Mouse (Mus musculus): ENCODE data around the gene Lce1j. TPM values are rescaled to one million over a fixed set of nuclear protein-coding genes. Genes with fewer than 3 reads are reported as not detected.

The Lce1j gene
- polyA plus RNA-seq (2017; shearing (Covaris generic)) = not detected

GRCm38 (mm10) chr3:92790414-92790813 is at the start of gene Lce1j:
Gene Lce1j, minus strand, starts transcription at chr3:92790514.

DNA sequence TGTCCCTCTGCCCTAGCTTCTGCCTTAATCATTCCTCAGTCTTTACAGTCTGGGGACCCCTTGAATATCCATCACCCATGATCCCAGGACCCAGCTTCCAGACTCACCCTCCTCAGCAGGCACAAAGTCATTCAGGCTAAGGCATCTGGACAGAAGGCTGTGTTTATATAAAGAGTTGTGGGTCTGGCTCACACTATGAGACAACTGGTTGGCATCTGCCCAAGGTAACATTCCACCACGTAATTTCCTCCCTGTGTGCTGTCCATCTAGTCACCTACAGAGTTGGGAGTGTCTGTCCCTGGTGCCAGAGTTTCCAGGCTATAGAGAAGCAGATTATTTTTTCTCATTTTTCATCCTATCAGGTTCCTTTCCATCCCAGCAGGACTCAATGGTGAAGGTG is 36.8 kb upstream of the Lce1j start, which contains the start of gene Kprp:
TSS of gene Kprp (minus strand) at position 140 of the 400 bp plus-strand sequence.

GRCm38 (mm10) chr3:92807791-92808190 is 17.5 kb upstream of the Lce1j start, which contains the start of gene Lce1k:
Gene Lce1k, minus strand, starts transcription at chr3:92807891.

GRCm38 (mm10) chr3:92778799-92779198 is 11.5 kb downstream of the Lce1j start, which contains the start of gene Lce1i:
Gene Lce1i, minus strand, starts transcription at chr3:92778899.

GRCm38 (mm10) chr3:92764965-92765364 is 25.3 kb downstream of the Lce1j start, which contains the start of gene Lce1h:
Gene Lce1h, minus strand, starts transcription at chr3:92765065.

GRCm38 (mm10) chr3:92752238-92752637 is 38.1 kb downstream of the Lce1j start, which contains the start of gene Lce1g:
Gene Lce1g, minus strand, starts transcription at chr3:92752338.

DNA sequence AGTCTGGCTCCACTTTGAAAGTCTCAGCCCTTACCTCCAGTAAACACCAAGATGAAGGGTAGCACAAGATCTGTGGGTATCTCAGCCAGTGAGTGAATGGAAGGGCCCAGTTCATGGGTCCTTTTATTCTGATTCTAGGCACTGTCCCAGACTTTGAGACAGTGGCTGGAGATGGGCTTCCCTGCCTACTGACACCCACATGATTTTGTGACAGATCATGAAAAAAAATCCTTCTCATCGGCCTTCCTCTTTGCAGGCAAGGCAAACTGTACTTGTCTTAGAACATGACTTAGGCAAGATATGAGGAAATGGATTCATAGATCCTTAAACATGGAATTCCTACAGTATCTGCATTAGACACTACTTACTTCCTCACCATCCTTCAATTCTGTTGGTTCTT is 51.3 kb downstream of the Lce1j start, which contains the start of gene Gm38119:
TSS of gene Gm38119 (minus strand) at position 101 of the 400 bp plus-strand sequence.

Other genes with a start within 250 kb of the Lce1j start
- not detected for gene Ivl, start 216.8 kb downstream of the Lce1j start, polyA plus RNA-seq (2017; shearing (Covaris generic))
- gene Smcp, start 201.5 kb downstream of the Lce1j start, polyA plus RNA-seq (2017; shearing (Covaris generic)) = not detected
- not detected for gene 2210017I01Rik, start 183.0 kb downstream of the Lce1j start, polyA plus RNA-seq (2017; shearing (Covaris generic))
- gene Lce6a, start 168.9 kb downstream of the Lce1j start, polyA plus RNA-seq (2017; shearing (Covaris generic)) = not detected
- not detected for gene Lce1a1, start 142.2 kb downstream of the Lce1j start, polyA plus RNA-seq (2017; shearing (Covaris generic))
- not detected for gene Lce1b, start 133.6 kb downstream of the Lce1j start, polyA plus RNA-seq (2017; shearing (Covaris generic))
- gene Lce1a2, start 120.2 kb downstream of the Lce1j start, polyA plus RNA-seq (2017; shearing (Covaris generic)) = not detected
- not detected for gene Lce1c, start 111.3 kb downstream of the Lce1j start, polyA plus RNA-seq (2017; shearing (Covaris generic))
- not detected for gene Lce1d, start 103.3 kb downstream of the Lce1j start, polyA plus RNA-seq (2017; shearing (Covaris generic))
- not detected for gene Lce1e, start 81.4 kb downstream of the Lce1j start, polyA plus RNA-seq (2017; shearing (Covaris generic))
- gene Lce1f, start 70.2 kb downstream of the Lce1j start, polyA plus RNA-seq (2017; shearing (Covaris generic)) = not detected
- gene Gm38119, start 51.4 kb downstream of the Lce1j start, polyA plus RNA-seq (2017; shearing (Covaris generic)) = not detected
- gene Lce1g, start 38.2 kb downstream of the Lce1j start, polyA plus RNA-seq (2017; shearing (Covaris generic)) = not detected
- not detected for gene Lce1h, start 25.4 kb downstream of the Lce1j start, polyA plus RNA-seq (2017; shearing (Covaris generic))
- gene Lce1i, start 11.6 kb downstream of the Lce1j start, polyA plus RNA-seq (2017; shearing (Covaris generic)) = not detected
- gene Lce1k, start 17.4 kb upstream of the Lce1j start, polyA plus RNA-seq (2017; shearing (Covaris generic)) = not detected
- not detected for gene Kprp, start 36.7 kb upstream of the Lce1j start, polyA plus RNA-seq (2017; shearing (Covaris generic))
- not detected for gene Lce1l, start 60.8 kb upstream of the Lce1j start, polyA plus RNA-seq (2017; shearing (Covaris generic))
- gene 2310050C09Rik, start 79.7 kb upstream of the Lce1j start, polyA plus RNA-seq (2017; shearing (Covaris generic)) = under 1 TPM in 1 of 2 experiments, not detected in 1; 0.53 TPM
- not detected for gene Lce3a, start 135.7 kb upstream of the Lce1j start, polyA plus RNA-seq (2017; shearing (Covaris generic))
- not detected for gene Lce3b, start 142.5 kb upstream of the Lce1j start, polyA plus RNA-seq (2017; shearing (Covaris generic))
- not detected for gene Lce3c, start 154.0 kb upstream of the Lce1j start, polyA plus RNA-seq (2017; shearing (Covaris generic))
- under 1 TPM in 1 of 2 experiments, not detected in 1; 0.34 TPM for gene Lce3d, start 166.9 kb upstream of the Lce1j start, polyA plus RNA-seq (2017; shearing (Covaris generic))
- not detected for gene Lce3e, start 176.5 kb upstream of the Lce1j start, polyA plus RNA-seq (2017; shearing (Covaris generic))
- not detected for gene Lce3f, start 201.7 kb upstream of the Lce1j start, polyA plus RNA-seq (2017; shearing (Covaris generic))
- gene Crct1, start 225.2 kb upstream of the Lce1j start, polyA plus RNA-seq (2017; shearing (Covaris generic)) = not detected
- not detected for gene Lce1m, start 228.5 kb upstream of the Lce1j start, polyA plus RNA-seq (2017; shearing (Covaris generic))